Mouse (Mus musculus): Measurements from ENCODE around the gene Ndufs1. TPM values are rescaled to one million over a fixed set of nuclear protein-coding genes. Genes with fewer than 3 reads are reported as not detected.
"Not testable (repeated sequence)": the region's sequence is repeated elsewhere in the genome, so short reads cannot be mapped to it uniquely, and the experiment has no call there.

The Ndufs1 gene
- polyA plus RNA-seq, 1 experiment: 87.9 TPM

GRCm38 (mm10) chr1:63182212-63182611 is 5.6 kb upstream of the Ndufs1 start:
- TF ChIP-seq CTCF (IDR thresholded peaks at IDR 0.05; ENCODE audit: borderline replicate concordance, extremely low read depth, insufficient read depth, insufficient read length): no peak
- peak; percentile 63 for DNase-seq (ENCODE audit: low read depth)

DNA sequence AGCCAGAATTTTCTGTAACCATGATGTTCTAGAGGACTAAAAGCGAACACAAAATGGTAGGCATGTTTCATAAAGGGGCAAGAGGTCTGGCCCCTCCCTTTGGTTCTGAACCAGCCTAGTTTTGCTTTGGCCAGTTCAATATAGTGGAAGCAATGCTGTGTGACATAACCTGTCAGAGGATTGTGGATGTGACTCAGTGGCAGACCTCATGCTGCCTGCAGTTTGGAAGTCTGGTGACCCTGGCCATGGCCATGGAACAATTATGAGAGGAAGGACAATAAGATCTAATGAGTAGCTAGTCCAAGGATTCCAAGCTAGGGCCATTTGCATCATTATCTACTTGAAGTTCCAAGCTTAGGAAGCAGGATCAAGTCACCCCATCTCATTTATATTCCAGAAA is 4.8 kb upstream of the Ndufs1 start:
- DNase-seq (ENCODE audit: low read depth): no peak
- TF ChIP-seq CTCF (IDR thresholded peaks at IDR 0.05; ENCODE audit: borderline replicate concordance, extremely low read depth, insufficient read depth, insufficient read length) (no peak), POLR2A (IDR thresholded peaks at IDR 0.05; ENCODE audit: borderline replicate concordance, extremely low read depth, insufficient read depth, insufficient read length, poor library complexity, severe bottlenecking) (no peak)

- DNase-seq (ENCODE audit: low read depth): peak; percentile 98
- TF ChIP-seq POLR2A (IDR thresholded peaks at IDR 0.05; ENCODE audit: borderline replicate concordance, extremely low read depth, insufficient read depth, insufficient read length, poor library complexity, severe bottlenecking) (no peak), CTCF (IDR thresholded peaks at IDR 0.05; ENCODE audit: borderline replicate concordance, extremely low read depth, insufficient read depth, insufficient read length) (peak; percentile 97)
Measured at GRCm38 (mm10) chr1:63181019-63181418, 4.4 kb upstream of the Ndufs1 start.

DNA sequence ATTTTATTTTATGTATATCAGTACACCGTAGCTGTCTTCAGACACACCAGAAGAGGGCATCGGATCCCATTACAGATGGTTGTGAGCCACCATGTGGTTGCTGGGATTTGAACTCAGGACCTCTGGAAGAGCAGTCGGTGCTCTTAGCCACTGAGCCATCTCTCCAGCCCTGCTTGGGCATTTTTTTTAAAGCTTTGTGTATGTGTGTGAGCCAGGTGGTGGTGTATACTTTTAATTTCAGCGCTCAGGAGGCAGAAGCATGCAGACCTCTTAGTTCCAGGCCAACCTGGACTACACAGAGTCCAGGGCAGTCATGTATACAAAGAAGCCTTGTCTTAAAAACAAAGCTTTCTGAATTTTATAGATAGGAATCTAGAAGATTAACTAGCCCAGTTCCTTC is 3.9 kb upstream of the Ndufs1 start:
- not testable (repeated sequence) for DNase-seq (ENCODE audit: low read depth)

- no peak for TF ChIP-seq POLR2A (IDR thresholded peaks at IDR 0.05; ENCODE audit: borderline replicate concordance, extremely low read depth, insufficient read depth, insufficient read length, poor library complexity, severe bottlenecking)
- no peak for TF ChIP-seq CTCF (IDR thresholded peaks at IDR 0.05; ENCODE audit: borderline replicate concordance, extremely low read depth, insufficient read depth, insufficient read length)
- no peak for DNase-seq (ENCODE audit: low read depth)
Measured at GRCm38 (mm10) chr1:63180122-63180521, 3.5 kb upstream of the Ndufs1 start.

- no peak for DNase-seq (ENCODE audit: low read depth)
- no peak for TF ChIP-seq POLR2A (IDR thresholded peaks at IDR 0.05; ENCODE audit: borderline replicate concordance, extremely low read depth, insufficient read depth, insufficient read length, poor library complexity, severe bottlenecking)
- TF ChIP-seq CTCF (IDR thresholded peaks at IDR 0.05; ENCODE audit: borderline replicate concordance, extremely low read depth, insufficient read depth, insufficient read length): no peak
Measured at GRCm38 (mm10) chr1:63178308-63178707, 1.7 kb upstream of the Ndufs1 start.

GRCm38 (mm10) chr1:63176259-63176603 is 402 bp downstream of the Ndufs1 start:
- TF ChIP-seq CTCF (IDR thresholded peaks at IDR 0.05; ENCODE audit: borderline replicate concordance, extremely low read depth, insufficient read depth, insufficient read length) (no peak), POLR2A (IDR thresholded peaks at IDR 0.05; ENCODE audit: borderline replicate concordance, extremely low read depth, insufficient read depth, insufficient read length, poor library complexity, severe bottlenecking) (no peak)
- no peak for DNase-seq (ENCODE audit: low read depth)

DNA sequence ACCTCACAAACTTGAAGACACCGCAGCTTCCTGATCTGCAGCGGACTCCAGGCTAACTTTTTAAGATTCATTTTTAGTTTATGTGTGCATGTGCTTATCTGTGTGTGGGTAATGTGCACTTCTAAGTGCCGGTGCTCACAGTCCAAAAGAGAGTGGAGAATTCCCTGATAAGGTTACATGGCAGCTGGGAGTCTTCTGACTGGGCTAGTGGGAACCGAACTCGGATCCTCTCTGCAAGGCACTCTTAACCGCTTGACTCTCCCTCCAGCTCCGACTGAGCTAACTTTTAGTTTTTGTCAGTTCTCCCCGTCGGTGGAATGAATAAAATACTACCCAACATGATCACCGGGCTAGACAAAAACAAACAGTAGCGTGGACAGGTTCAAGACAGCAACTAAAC is 780 bp downstream of the Ndufs1 start:
- TF ChIP-seq CTCF (IDR thresholded peaks at IDR 0.05; ENCODE audit: borderline replicate concordance, extremely low read depth, insufficient read depth, insufficient read length) (no peak), POLR2A (IDR thresholded peaks at IDR 0.05; ENCODE audit: borderline replicate concordance, extremely low read depth, insufficient read depth, insufficient read length, poor library complexity, severe bottlenecking) (no peak)
- no peak for DNase-seq (ENCODE audit: low read depth)

DNA sequence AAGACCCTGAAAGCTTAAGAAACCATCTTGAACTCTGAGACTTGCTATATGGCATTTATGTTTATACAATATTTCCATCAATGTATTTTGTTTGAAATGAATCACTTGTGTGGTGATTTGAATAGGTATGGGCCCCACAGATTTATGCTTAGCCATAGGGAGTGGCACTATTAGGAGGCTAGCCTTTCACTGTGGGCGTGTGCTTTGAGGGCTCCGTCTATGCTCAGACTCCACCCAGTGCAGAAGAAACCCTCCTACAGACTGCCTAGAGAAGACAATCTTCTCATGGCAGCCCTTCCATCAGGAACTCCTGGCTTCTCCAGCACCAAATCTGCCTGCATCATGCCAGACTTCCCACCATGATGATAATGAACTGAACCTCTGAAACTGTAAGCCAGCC is 8.0 kb downstream of the Ndufs1 start:
- no peak for TF ChIP-seq POLR2A (IDR thresholded peaks at IDR 0.05; ENCODE audit: borderline replicate concordance, extremely low read depth, insufficient read depth, insufficient read length, poor library complexity, severe bottlenecking)
- no peak for TF ChIP-seq CTCF (IDR thresholded peaks at IDR 0.05; ENCODE audit: borderline replicate concordance, extremely low read depth, insufficient read depth, insufficient read length)
- DNase-seq (ENCODE audit: low read depth): no peak

- DNase-seq (ENCODE audit: low read depth): no peak
- TF ChIP-seq CTCF (IDR thresholded peaks at IDR 0.05; ENCODE audit: borderline replicate concordance, extremely low read depth, insufficient read depth, insufficient read length): no peak
Measured at GRCm38 (mm10) chr1:63140231-63140630, 36.4 kb downstream of the Ndufs1 start.

DNA sequence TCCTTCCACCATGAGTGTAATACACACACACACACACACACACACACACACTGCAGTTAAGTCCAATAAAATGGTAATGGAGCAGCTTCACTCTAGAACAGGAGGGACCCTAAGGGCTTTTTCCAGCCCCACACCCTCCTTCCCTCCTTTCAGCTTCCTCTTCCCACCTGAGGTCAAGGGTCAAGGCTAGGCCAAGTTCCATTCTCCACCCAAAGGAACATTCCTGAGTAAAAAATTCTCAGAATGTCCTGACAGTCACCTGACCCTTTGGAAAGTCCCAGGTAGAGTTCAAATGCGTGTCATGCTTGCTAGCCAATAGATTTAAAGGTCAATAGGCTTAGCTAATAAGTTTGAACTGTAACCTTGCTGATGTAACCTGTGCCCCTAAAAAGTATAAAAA is 38.0 kb downstream of the Ndufs1 start:
- not testable (repeated sequence) for DNase-seq (ENCODE audit: low read depth)

GRCm38 (mm10) chr1:63137971-63138370 is 38.7 kb downstream of the Ndufs1 start:
- no peak for DNase-seq (ENCODE audit: low read depth)
- TF ChIP-seq POLR2A (IDR thresholded peaks at IDR 0.05; ENCODE audit: borderline replicate concordance, extremely low read depth, insufficient read depth, insufficient read length, poor library complexity, severe bottlenecking) (no peak), CTCF (IDR thresholded peaks at IDR 0.05; ENCODE audit: borderline replicate concordance, extremely low read depth, insufficient read depth, insufficient read length) (no peak)

- DNase-seq (ENCODE audit: low read depth): no peak
- TF ChIP-seq POLR2A (IDR thresholded peaks at IDR 0.05; ENCODE audit: borderline replicate concordance, extremely low read depth, insufficient read depth, insufficient read length, poor library complexity, severe bottlenecking): no peak
- no peak for TF ChIP-seq CTCF (IDR thresholded peaks at IDR 0.05; ENCODE audit: borderline replicate concordance, extremely low read depth, insufficient read depth, insufficient read length)
Measured at GRCm38 (mm10) chr1:63134530-63134929, 42.1 kb downstream of the Ndufs1 start.

GRCm38 (mm10) chr1:63131766-63132165 is 44.9 kb downstream of the Ndufs1 start:
- TF ChIP-seq CTCF (IDR thresholded peaks at IDR 0.05; ENCODE audit: borderline replicate concordance, extremely low read depth, insufficient read depth, insufficient read length) (no peak), POLR2A (IDR thresholded peaks at IDR 0.05; ENCODE audit: borderline replicate concordance, extremely low read depth, insufficient read depth, insufficient read length, poor library complexity, severe bottlenecking) (no peak)
- DNase-seq (ENCODE audit: low read depth): no peak
